Mouse (Mus musculus) liver, embryonic 14 days (tissue): ENCODE measurements around the gene Tmed6. TPM values are rescaled to one million over a fixed set of nuclear protein-coding genes. Genes with fewer than 3 reads are reported as not detected.

ENCODE experiments used
- polyA plus RNA-seq: library from polyadenylated mRNA; depleted of rRNA; stranded (reverse); fragments of >200 nt; gene quantifications from 2 replicates; pipeline ENCODE4 v1.2.3, GENCODE M21; 2012; rRNA removed

The Tmed6 gene
- 0.98 and 1.3 TPM in 2 replicates for polyA plus RNA-seq

GRCm38 (mm10) chr8:107065511-107066496 is at the start of gene Tmed6:
Gene Tmed6 (minus strand): TSS chr8:107065644.

GRCm38 (mm10) chr8:107096366-107097036 is 31.1 kb upstream of the Tmed6 start, which contains the start of gene Terf2:
Gene Terf2 (minus strand): TSS chr8:107096547.

GRCm38 (mm10) chr8:107056076-107056972 is 9.1 kb downstream of the Tmed6 start, which contains the start of the genes Cog8 and Nip7:
Gene Cog8 (minus strand): TSS chr8:107056689.
Gene Nip7 (plus strand): TSS chr8:107056877.

GRCm38 (mm10) chr8:107048061-107048941 is 17.1 kb downstream of the Tmed6 start, which contains the start of gene Pdf:
Gene Pdf (minus strand): TSS chr8:107048614.

GRCm38 (mm10) chr8:107030650-107031576 is 34.5 kb downstream of the Tmed6 start, which contains the start of gene Vps4a:
Gene Vps4a (plus strand): TSS chr8:107031222.

Other genes with a start within 250 kb of the Tmed6 start
- gene Has3, start 195.4 kb downstream of the Tmed6 start, polyA plus RNA-seq, result 0.03 and 0.07 TPM in 2 replicates
- 23.5 and 30.2 TPM in 2 replicates for gene Utp4, start 172.0 kb downstream of the Tmed6 start, polyA plus RNA-seq
- gene Sntb2, start 129.9 kb downstream of the Tmed6 start, polyA plus RNA-seq, result 0.68 and 0.74 TPM in 2 replicates
- gene Vps4a, start 34.4 kb downstream of the Tmed6 start, polyA plus RNA-seq, result 13.1 and 13.6 TPM in 2 replicates
- 9.3 and 11.9 TPM in 2 replicates for gene Pdf, start 17.0 kb downstream of the Tmed6 start, polyA plus RNA-seq
- gene Cog8, start 9.0 kb downstream of the Tmed6 start, polyA plus RNA-seq, result 12.4 and 15.1 TPM in 2 replicates
- 27.4 and 30.8 TPM in 2 replicates for gene Nip7, start 8.8 kb downstream of the Tmed6 start, polyA plus RNA-seq
- gene Terf2, start 30.9 kb upstream of the Tmed6 start, polyA plus RNA-seq, result 8.4 and 9.6 TPM in 2 replicates
- 21.7 and 23.9 TPM in 2 replicates for gene Cyb5b, start 85.0 kb upstream of the Tmed6 start, polyA plus RNA-seq
- 4.6 and 5.1 TPM in 2 replicates for gene Nfat5, start 227.8 kb upstream of the Tmed6 start, polyA plus RNA-seq